Mouse (Mus musculus) naive thymus-derived CD4-positive, alpha-beta T cell, adult 5 months (primary cell): ENCODE measurements around the gene Sbds. TPM values are rescaled to one million over a fixed set of nuclear protein-coding genes. Genes with fewer than 3 reads are reported as not detected.

ENCODE experiments used
- polyA plus RNA-seq: library from polyadenylated mRNA; unstranded; fragments of 100-300 nt; shearing (Covaris generic); gene quantifications from one replicate; pipeline ENCODE4 v1.2.1, GENCODE M21; 2017

Sbds gene
- polyA plus RNA-seq, result 123 TPM

GRCm38 (mm10) chr5:130255017-130255720 lies at the start of gene Sbds, which contains the start of gene Tyw1:
Gene Sbds (minus strand): TSS chr5:130255530.
Gene Tyw1 (plus strand): TSS chr5:130255619.

GRCm38 (mm10) chr5:130216781-130217180 lies 38.5 kb downstream of the Sbds start, which contains the start of gene Tmem248:
Gene Tmem248 (plus strand): TSS chr5:130217081.

Other genes starting within 250 kb of the Sbds start
- gene Asl, start 226.3 kb downstream of the Sbds start, polyA plus RNA-seq, result 36.9 TPM
- gene Crcp, start 226.2 kb downstream of the Sbds start, polyA plus RNA-seq, result 18.6 TPM
- gene Tpst1, start 182.2 kb downstream of the Sbds start, polyA plus RNA-seq, result 9.6 TPM
- 2.2 TPM for gene Kctd7, start 110.7 kb downstream of the Sbds start, polyA plus RNA-seq
- 42.5 TPM for gene Rabgef1, start 83.7 kb downstream of the Sbds start, polyA plus RNA-seq
- 80.6 TPM for gene Tmem248, start 38.4 kb downstream of the Sbds start, polyA plus RNA-seq
- 25.3 TPM for gene Tyw1, start 89 bp upstream of the Sbds start, polyA plus RNA-seq
- not detected for gene Caln1, start 113.9 kb upstream of the Sbds start, polyA plus RNA-seq
- not detected for gene A330070K13Rik, start 129.1 kb upstream of the Sbds start, polyA plus RNA-seq